Mouse (Mus musculus): ENCODE measurements around the gene Gdf3. TPM values are rescaled to one million over a fixed set of nuclear protein-coding genes. Genes with fewer than 3 reads are reported as not detected.

The Gdf3 gene
- total and polyA plus RNA-seq, 3 experiments: not detected

GRCm38 (mm10) chr6:122624480-122624879, 14.6 kb upstream of the Gdf3 start:
- Histone ChIP-seq H3K27me3 (ENCODE audit: control insufficient read depth, insufficient read depth, low read length) (no peaks in the 10 kb centered on the region; the same call in 1 of the 2 replicates), H3K27ac (no peak overlapping the region), H3K4me3 (no peak overlapping the region), H3K9ac (ENCODE audit: low read depth, low read length) (no peak overlapping the region), H3K36me3 (ENCODE audit: control insufficient read depth, insufficient read depth, low read length) (no peaks in the 10 kb centered on the region), H3K79me2 (replicated peaks; ENCODE audit: control insufficient read depth, insufficient read depth, low read length) (no peaks in the 10 kb centered on the region), H3K4me1 (ENCODE audit: control insufficient read depth, insufficient read depth, low read length) (no peaks in the 10 kb centered on the region)
- no peak for TF ChIP-seq POLR2A (IDR thresholded peaks at IDR 0.05; ENCODE audit: insufficient read depth, low read depth, low read length)
- TF ChIP-seq CTCF (IDR thresholded peaks at IDR 0.05): no peak
- no peak for TF ChIP-seq EP300 (IDR thresholded peaks at IDR 0.05; ENCODE audit: insufficient read depth, low read depth, low read length)
- 61% methylated on average over 5 of the region's 5 CpGs for WGBS
- no peak for DNase-seq
- intact Hi-C loops (cut with DNase I): no loop called here

GRCm38 (mm10) chr6:122621066-122621465, 11.2 kb upstream of the Gdf3 start:
- 92% methylated on average over 6 of the region's 6 CpGs for WGBS
- no peak overlapping the region for H3K9ac ChIP-seq (ENCODE audit: low read depth, low read length)
- H3K4me3 ChIP-seq: no peak overlapping the region
- H3K79me2 ChIP-seq (replicated peaks; ENCODE audit: control insufficient read depth, insufficient read depth, low read length): no peaks in the 10 kb centered on the region
- no peaks in the 10 kb centered on the region for H3K36me3 ChIP-seq (ENCODE audit: control insufficient read depth, insufficient read depth, low read length)
- H3K27me3 ChIP-seq (ENCODE audit: control insufficient read depth, insufficient read depth, low read length): no peaks in the 10 kb centered on the region
- no peak for DNase-seq
- intact Hi-C loops (cut with DNase I): no loop called here
- TF ChIP-seq EP300 (IDR thresholded peaks at IDR 0.05; ENCODE audit: insufficient read depth, low read depth, low read length) (no peak), CTCF (IDR thresholded peaks at IDR 0.05) (no peak), POLR2A (IDR thresholded peaks at IDR 0.05; ENCODE audit: insufficient read depth, low read depth, low read length) (no peak)
- no peak overlapping the region for H3K27ac ChIP-seq
- no peaks in the 10 kb centered on the region for H3K4me1 ChIP-seq (ENCODE audit: control insufficient read depth, insufficient read depth, low read length)

- H3K36me3 ChIP-seq (ENCODE audit: control insufficient read depth, insufficient read depth, low read length): no peaks in the 10 kb centered on the region
- no peak for DNase-seq
- H3K9ac ChIP-seq (ENCODE audit: low read depth, low read length): no peak overlapping the region
- 67% methylated on average over 3 of the region's 3 CpGs for WGBS
- no peak overlapping the region for H3K27ac ChIP-seq
- intact Hi-C loops (cut with DNase I): no loop called here
- TF ChIP-seq EP300 (IDR thresholded peaks at IDR 0.05; ENCODE audit: insufficient read depth, low read depth, low read length): no peak
- TF ChIP-seq POLR2A (IDR thresholded peaks at IDR 0.05; ENCODE audit: insufficient read depth, low read depth, low read length): no peak
- no peak for TF ChIP-seq CTCF (IDR thresholded peaks at IDR 0.05)
- H3K4me3 ChIP-seq: no peak overlapping the region
- no peaks in the 10 kb centered on the region for H3K27me3 ChIP-seq (ENCODE audit: control insufficient read depth, insufficient read depth, low read length)
- no peaks in the 10 kb centered on the region for H3K4me1 ChIP-seq (ENCODE audit: control insufficient read depth, insufficient read depth, low read length)
- no peaks in the 10 kb centered on the region for H3K79me2 ChIP-seq (replicated peaks; ENCODE audit: control insufficient read depth, insufficient read depth, low read length)
Observed at GRCm38 (mm10) chr6:122616022-122616421, 6.1 kb upstream of the Gdf3 start.

- Histone ChIP-seq H3K27ac (no peak overlapping the region), H3K4me3 (no peak overlapping the region), H3K36me3 (ENCODE audit: control insufficient read depth, insufficient read depth, low read length) (no peaks in the 10 kb centered on the region), H3K9ac (ENCODE audit: low read depth, low read length) (no peak overlapping the region), H3K79me2 (replicated peaks; ENCODE audit: control insufficient read depth, insufficient read depth, low read length) (no peaks in the 10 kb centered on the region), H3K4me1 (ENCODE audit: control insufficient read depth, insufficient read depth, low read length) (no peaks in the 10 kb centered on the region), H3K27me3 (ENCODE audit: control insufficient read depth, insufficient read depth, low read length) (no peaks in the 10 kb centered on the region)
- DNase-seq: no peak
- 58% methylated on average over 2 of the region's 2 CpGs for WGBS
- intact Hi-C loops (cut with DNase I): no loop called here
- TF ChIP-seq POLR2A (IDR thresholded peaks at IDR 0.05; ENCODE audit: insufficient read depth, low read depth, low read length): no peak
- no peak for TF ChIP-seq EP300 (IDR thresholded peaks at IDR 0.05; ENCODE audit: insufficient read depth, low read depth, low read length)
- TF ChIP-seq CTCF (IDR thresholded peaks at IDR 0.05): peak; percentile 65
Observed at GRCm38 (mm10) chr6:122614047-122614446, 4.2 kb upstream of the Gdf3 start.

GRCm38 (mm10) chr6:122612426-122612825, 2.5 kb upstream of the Gdf3 start:
- no peak for DNase-seq
- Histone ChIP-seq H3K27ac (no peak overlapping the region), H3K27me3 (ENCODE audit: control insufficient read depth, insufficient read depth, low read length) (no peaks in the 10 kb centered on the region), H3K79me2 (replicated peaks; ENCODE audit: control insufficient read depth, insufficient read depth, low read length) (no peaks in the 10 kb centered on the region), H3K4me1 (ENCODE audit: control insufficient read depth, insufficient read depth, low read length) (no peaks in the 10 kb centered on the region), H3K9ac (ENCODE audit: low read depth, low read length) (no peak overlapping the region), H3K4me3 (no peak overlapping the region), H3K36me3 (ENCODE audit: control insufficient read depth, insufficient read depth, low read length) (no peaks in the 10 kb centered on the region)
- intact Hi-C loops (cut with DNase I): no loop called here
- no peak for TF ChIP-seq EP300 (IDR thresholded peaks at IDR 0.05; ENCODE audit: insufficient read depth, low read depth, low read length)
- no peak for TF ChIP-seq POLR2A (IDR thresholded peaks at IDR 0.05; ENCODE audit: insufficient read depth, low read depth, low read length)
- WGBS: 75% methylated on average over 4 of the region's 4 CpGs

GRCm38 (mm10) chr6:122609377-122609728, 534 bp downstream of the Gdf3 start:
- intact Hi-C loops (cut with DNase I): no loop called here
- WGBS: 26% methylated on average over 9 of the region's 9 CpGs

More at GRCm38 (mm10) chr6:122609377-122609728, 534 bp downstream of the Gdf3 start:
- no peaks in the 10 kb centered on the region for H3K79me2 ChIP-seq (replicated peaks; ENCODE audit: control insufficient read depth, insufficient read depth, low read length)
- H3K4me1 ChIP-seq (ENCODE audit: control insufficient read depth, insufficient read depth, low read length): no peaks in the 10 kb centered on the region
- H3K27me3 ChIP-seq (ENCODE audit: control insufficient read depth, insufficient read depth, low read length): no peaks in the 10 kb centered on the region
- H3K27ac ChIP-seq: no peak overlapping the region
- TF ChIP-seq POLR2A (IDR thresholded peaks at IDR 0.05; ENCODE audit: insufficient read depth, low read depth, low read length) (no peak), CTCF (IDR thresholded peaks at IDR 0.05) (no peak), EP300 (IDR thresholded peaks at IDR 0.05; ENCODE audit: insufficient read depth, low read depth, low read length) (no peak)
- no peak for DNase-seq
- H3K36me3 ChIP-seq (ENCODE audit: control insufficient read depth, insufficient read depth, low read length): no peaks in the 10 kb centered on the region
- H3K9ac ChIP-seq (ENCODE audit: low read depth, low read length): no peak overlapping the region
- H3K4me3 ChIP-seq: no peak overlapping the region
